Mouse (Mus musculus) C2C12 (cell line): ENCODE measurements around the gene Ndufa12. TPM values are rescaled to one million over a fixed set of nuclear protein-coding genes. Genes with fewer than 3 reads are reported as not detected.

Experiments
- H3K27me3 ChIP-seq: one replicate; pipeline ENCODE4 v1.6.1; 2011; ENCODE audit not compliant: control insufficient read depth, insufficient read depth, insufficient read length
- H3K36me3 ChIP-seq: one replicate; pipeline ENCODE4 v1.6.1; 2011; ENCODE audit not compliant: control insufficient read depth, insufficient read depth
- H3K4me3 ChIP-seq: one replicate; pipeline ENCODE4 v1.5.1; 2011; ENCODE audit warnings: mild to moderate bottlenecking, control low read depth; ENCODE audit not compliant: poor library complexity, insufficient read depth, severe bottlenecking
- H3K79me2 ChIP-seq: one replicate; pipeline ENCODE4 v1.6.1; 2011; ENCODE audit not compliant: control insufficient read depth, insufficient read depth
- H3K79me3 ChIP-seq: one replicate; pipeline ENCODE4 v1.6.1; 2011; ENCODE audit warnings: low read depth, control low read depth
- H3ac ChIP-seq: one replicate; pipeline ENCODE3; 2011; ENCODE audit warnings: low read depth; ENCODE audit not compliant: control insufficient read depth, insufficient read length
- CEBPB ChIP-seq: IDR thresholded peaks from one replicate; pipeline ENCODE4 v1.6.1; 2011; ENCODE audit warnings: low read depth, mild to moderate bottlenecking, control low read depth, moderate library complexity
- CTCF ChIP-seq: IDR thresholded peaks from one replicate; pipeline ENCODE4 v1.5.1; 2011; ENCODE audit not compliant: control insufficient read depth, insufficient read depth, insufficient read length
- FOSL1 ChIP-seq: IDR thresholded peaks from one replicate; pipeline ENCODE4 v1.8.0; 2011; ENCODE audit warnings: mild to moderate bottlenecking, low read length; ENCODE audit not compliant: poor library complexity, insufficient read depth, severe bottlenecking
- MAX ChIP-seq: IDR thresholded peaks from one replicate; pipeline ENCODE4 v1.6.1; 2011; ENCODE audit warnings: mild to moderate bottlenecking, control low read depth
- MYOD1 ChIP-seq: IDR thresholded peaks from one replicate; pipeline ENCODE4 v1.6.1; 2011; ENCODE audit warnings: low read depth; ENCODE audit not compliant: control insufficient read depth, insufficient read length
- MYOG ChIP-seq: IDR thresholded peaks from one replicate; pipeline ENCODE4 v1.6.1; 2011; ENCODE audit not compliant: control insufficient read depth, insufficient read length; ENCODE audit errors: extremely low read depth
- USF1 ChIP-seq: IDR thresholded peaks from one replicate; pipeline ENCODE4 v1.6.1; 2011; ENCODE audit warnings: low read depth, mild to moderate bottlenecking, control low read depth, moderate library complexity
- polyA plus RNA-seq: library from polyadenylated mRNA; unstranded; fragments of >200 nt; fragmentation: generic; extraction: Trizol; gene quantifications from one replicate; pipeline ENCODE4 v1.2.1, GENCODE M21; 2012; ENCODE audit warnings: missing spikeins

Ndufa12 gene
- polyA plus RNA-seq, 1 experiment = 364 TPM

GRCm38 (mm10) chr10:94161051-94161765 is 37.3 kb upstream of the Ndufa12 start:
- Histone ChIP-seq H3ac (no peak overlapping the region), H3K27me3 (no peaks in the 10 kb centered on the region), H3K36me3 (peaks cover 68% of the 10 kb centered on the region), H3K4me3 (no peak overlapping the region), H3K79me3 (no peaks in the 10 kb centered on the region), H3K79me2 (no peaks in the 10 kb centered on the region)
- no peak for TF ChIP-seq FOSL1
- no peak for TF ChIP-seq MYOD1
- no peak for TF ChIP-seq CEBPB
- no peak for TF ChIP-seq CTCF
- no peak for TF ChIP-seq USF1

DNA sequence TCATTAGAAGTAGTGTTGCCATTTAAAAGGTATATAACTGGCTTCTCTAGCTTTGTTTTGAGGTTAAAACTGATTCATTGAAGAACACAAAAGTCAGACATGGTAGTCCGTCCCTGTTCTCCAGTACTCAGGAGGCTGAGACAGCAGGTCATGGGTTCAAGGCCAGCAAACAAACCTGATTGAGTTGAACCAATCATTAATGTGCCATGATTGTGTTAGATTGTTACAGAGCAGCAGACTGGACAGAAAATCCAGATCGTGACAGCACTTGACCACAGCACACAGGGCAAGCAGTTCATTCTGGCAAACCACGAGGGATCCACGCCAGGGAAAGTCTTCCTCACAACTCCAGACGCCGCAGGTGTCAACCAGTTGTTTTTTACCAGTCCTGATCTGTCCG is 36.5 kb upstream of the Ndufa12 start:
- Histone ChIP-seq H3K79me2 (no peaks in the 10 kb centered on the region), H3K79me3 (no peaks in the 10 kb centered on the region), H3K36me3 (peaks cover 70% of the 10 kb centered on the region), H3K4me3 (no peak overlapping the region), H3ac (no peak overlapping the region), H3K27me3 (no peaks in the 10 kb centered on the region)
- TF ChIP-seq CTCF (no peak), MYOD1 (no peak), MYOG (no peak), USF1 (no peak), CEBPB (no peak), FOSL1 (no peak), MAX (no peak)

GRCm38 (mm10) chr10:94164104-94164845 is 34.2 kb upstream of the Ndufa12 start:
- no peak overlapping the region for H3K4me3 ChIP-seq
- no peaks in the 10 kb centered on the region for H3K79me2 ChIP-seq
- H3K36me3 ChIP-seq = peaks cover 71% of the 10 kb centered on the region
- TF ChIP-seq CTCF (no peak), MYOG (no peak), MAX (no peak)
- no peaks in the 10 kb centered on the region for H3K27me3 ChIP-seq
- H3K79me3 ChIP-seq = no peaks in the 10 kb centered on the region
- H3ac ChIP-seq = no peak overlapping the region

DNA sequence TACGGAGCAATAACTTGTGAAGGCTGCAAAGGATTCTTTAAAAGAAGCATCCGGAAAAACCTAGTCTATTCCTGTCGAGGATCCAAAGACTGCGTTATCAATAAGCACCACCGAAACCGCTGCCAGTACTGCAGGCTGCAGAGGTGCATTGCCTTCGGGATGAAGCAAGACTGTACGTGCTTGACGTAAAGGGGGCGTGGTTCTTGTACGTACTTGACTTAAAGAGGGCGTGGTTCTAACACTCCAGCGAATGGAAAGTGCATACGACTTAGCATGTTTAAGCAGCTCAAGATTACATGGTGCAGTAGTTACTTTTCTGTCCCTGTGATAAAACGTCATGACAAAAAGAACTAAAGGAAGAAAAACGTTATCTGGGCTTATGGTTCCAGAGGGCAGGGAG is 33.1 kb upstream of the Ndufa12 start:
- Histone ChIP-seq H3K4me3 (no peak overlapping the region), H3K79me2 (no peaks in the 10 kb centered on the region), H3K79me3 (no peaks in the 10 kb centered on the region), H3K27me3 (no peaks in the 10 kb centered on the region), H3K36me3 (peaks cover 70% of the 10 kb centered on the region), H3ac (no peak overlapping the region)
- TF ChIP-seq USF1 (no peak), FOSL1 (no peak), CEBPB (no peak), MAX (no peak), MYOD1 (no peak), MYOG (no peak), CTCF (no peak)

DNA sequence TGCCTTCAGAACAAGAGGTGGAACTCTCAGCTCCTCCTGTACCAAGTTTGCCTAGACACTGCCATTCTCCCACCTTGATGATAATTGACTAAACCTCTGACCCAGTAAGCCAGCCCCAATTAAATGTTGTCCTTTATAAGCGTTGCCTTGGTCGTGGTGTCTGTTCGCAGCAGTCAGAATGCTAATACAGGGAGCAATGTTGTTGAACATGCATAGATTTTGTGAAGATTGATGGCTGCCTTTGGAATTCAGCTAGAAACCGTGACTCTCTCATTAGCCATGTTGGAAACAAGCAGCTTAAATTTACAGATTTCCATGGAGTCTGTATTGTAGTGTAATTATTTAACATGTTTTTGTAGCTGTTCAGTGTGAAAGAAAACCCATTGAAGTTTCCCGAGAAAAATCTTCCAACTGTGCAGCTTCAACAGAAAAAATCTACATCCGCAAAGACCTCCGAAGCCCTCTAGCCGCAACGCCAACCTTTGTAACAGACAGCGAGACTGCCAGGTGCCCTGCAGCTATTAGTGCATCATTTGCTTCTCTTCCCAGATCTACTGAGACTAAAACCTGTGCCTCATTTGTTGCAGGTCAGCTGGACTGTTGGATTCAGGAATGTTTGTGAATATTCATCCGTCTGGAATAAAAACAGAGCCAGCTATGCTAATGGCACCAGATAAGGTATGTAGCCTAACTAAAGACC is 31.3 kb upstream of the Ndufa12 start:
- no peak overlapping the region for H3K4me3 ChIP-seq
- H3ac ChIP-seq = no peak overlapping the region
- no peaks in the 10 kb centered on the region for H3K27me3 ChIP-seq
- H3K36me3 ChIP-seq = peaks cover 77% of the 10 kb centered on the region
- no peaks in the 10 kb centered on the region for H3K79me3 ChIP-seq
- H3K79me2 ChIP-seq = no peaks in the 10 kb centered on the region
- TF ChIP-seq FOSL1 (no peak), CTCF (no peak), CEBPB (no peak), MAX (no peak), MYOG (no peak), MYOD1 (no peak), USF1 (no peak)
